Mouse (Mus musculus) kidney, adult 2 months (tissue): ENCODE data around the gene Ace2.

Experiments used
- CTCF ChIP-seq: fragments of 200-500 bp; conservative IDR thresholded peaks from 2 replicates; pipeline ENCODE4 v1.5.1; 2011; ENCODE audit warnings: low read depth, mild to moderate bottlenecking, control low read depth, low read length, moderate library complexity, mixed read lengths; ENCODE audit not compliant: insufficient read depth, insufficient read length
- POLR2A ChIP-seq: fragments of 200-500 bp; IDR thresholded peaks from one replicate; pipeline ENCODE4 v1.6.1; 2011; ENCODE audit warnings: low read depth, low read length, control low read depth

DNA sequence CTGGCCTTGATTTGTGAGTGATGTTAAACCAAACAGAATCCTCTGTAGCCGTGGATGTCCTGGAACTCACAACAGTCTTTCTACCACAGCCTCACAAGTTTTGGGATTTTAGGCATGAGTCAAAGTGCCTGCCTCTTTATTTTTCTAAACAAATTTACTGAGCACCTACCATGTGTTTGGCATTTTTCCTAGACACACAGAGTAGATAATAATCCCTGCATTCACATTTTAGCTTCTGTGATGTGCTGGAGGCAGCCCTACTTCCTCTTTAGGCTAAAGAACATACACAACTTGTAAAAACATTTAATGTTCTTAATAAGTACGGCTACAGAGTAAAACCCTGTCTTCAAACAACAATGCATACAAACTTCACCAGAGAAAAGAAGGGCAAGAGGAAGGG is 31.9 kb downstream of the Ace2 start:
- TF ChIP-seq CTCF (no peak), POLR2A (no peak)
